Mouse (Mus musculus): ENCODE measurements at regions not wholly inside any gene's neighbourhood (a gene's known extent, or its start where the extent isn't known, plus 50 kb on each side); places are given as distances from the start of the nearest gene placed in this dataset.

DNA sequence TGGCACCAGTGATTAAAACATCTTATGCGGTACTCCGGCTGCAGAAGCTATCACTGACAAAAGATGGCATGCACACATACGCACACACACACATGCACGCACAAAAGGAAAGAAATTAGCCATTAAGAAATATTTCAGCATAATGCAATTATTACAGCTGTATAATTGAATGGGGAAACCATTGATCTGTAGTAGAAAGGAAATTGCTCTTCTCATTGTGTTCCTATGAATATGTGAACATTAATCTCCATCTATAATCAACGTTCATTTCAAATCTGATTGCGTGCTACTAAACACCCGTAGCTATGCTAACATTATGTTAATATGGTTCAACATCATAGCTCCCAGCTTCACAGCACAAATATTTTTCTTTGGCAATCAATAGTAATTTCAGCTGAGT is 347.2 kb downstream of the Gm826 start:
- ATAC-seq = no peak
- Histone ChIP-seq H3K4me2 (ENCODE audit: low read length) (no peak overlapping the region), H3K4me1 (ENCODE audit: control insufficient read depth, insufficient read depth, low read depth, low read length) (no peaks in the 10 kb centered on the region), H3K27me3 (replicated peaks; ENCODE audit: control insufficient read depth, insufficient read depth, low read length) (no peaks in the 10 kb centered on the region), H3K4me3 (ENCODE audit: low read length) (no peak overlapping the region), H3K9ac (ENCODE audit: low read depth, low read length) (no peak overlapping the region), H3K9me3 (ENCODE audit: control insufficient read depth, low read length) (no peaks in the 10 kb centered on the region), H3K27ac (ENCODE audit: low read depth, low read length) (no peak overlapping the region), H3K36me3 (ENCODE audit: control insufficient read depth, insufficient read depth, low read length) (no peaks in the 10 kb centered on the region)
- WGBS = 80% methylated on average over 7 of the region's 7 CpGs

DNA sequence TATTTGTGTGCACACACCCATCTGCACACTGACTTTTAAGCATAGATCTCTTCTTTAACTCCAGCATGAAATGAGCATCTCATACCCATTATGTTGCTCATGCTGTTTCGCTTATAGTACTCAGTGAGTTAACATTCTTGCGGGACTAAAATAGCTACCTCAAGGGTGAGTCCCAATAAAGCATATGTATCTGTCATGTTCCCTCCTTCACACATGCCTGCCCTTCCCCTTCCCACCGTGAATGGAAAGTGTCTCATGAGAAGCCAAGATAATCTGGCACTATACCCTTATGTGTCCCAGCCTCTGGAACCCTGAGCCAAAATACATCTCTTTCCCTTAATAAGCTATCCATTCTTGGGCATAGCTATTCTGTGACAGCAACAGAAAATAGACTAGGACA is 352.3 kb downstream of the Gm826 start:
- no peaks in the 10 kb centered on the region for H3K27me3 ChIP-seq (replicated peaks; ENCODE audit: control insufficient read depth, insufficient read depth, low read length)
- no peak overlapping the region for H3K4me3 ChIP-seq (ENCODE audit: low read length)
- 79% methylated on average over 3 of the region's 3 CpGs for WGBS
- no peaks in the 10 kb centered on the region for H3K4me1 ChIP-seq (ENCODE audit: control insufficient read depth, insufficient read depth, low read depth, low read length)
- H3K4me2 ChIP-seq (ENCODE audit: low read length) = no peak overlapping the region
- no peak for ATAC-seq
- H3K27ac ChIP-seq (ENCODE audit: low read depth, low read length) = no peak overlapping the region
- H3K9me3 ChIP-seq (ENCODE audit: control insufficient read depth, low read length) = no peaks in the 10 kb centered on the region
- H3K9ac ChIP-seq (ENCODE audit: low read depth, low read length) = no peak overlapping the region
- H3K36me3 ChIP-seq (ENCODE audit: control insufficient read depth, insufficient read depth, low read length) = no peaks in the 10 kb centered on the region

DNA sequence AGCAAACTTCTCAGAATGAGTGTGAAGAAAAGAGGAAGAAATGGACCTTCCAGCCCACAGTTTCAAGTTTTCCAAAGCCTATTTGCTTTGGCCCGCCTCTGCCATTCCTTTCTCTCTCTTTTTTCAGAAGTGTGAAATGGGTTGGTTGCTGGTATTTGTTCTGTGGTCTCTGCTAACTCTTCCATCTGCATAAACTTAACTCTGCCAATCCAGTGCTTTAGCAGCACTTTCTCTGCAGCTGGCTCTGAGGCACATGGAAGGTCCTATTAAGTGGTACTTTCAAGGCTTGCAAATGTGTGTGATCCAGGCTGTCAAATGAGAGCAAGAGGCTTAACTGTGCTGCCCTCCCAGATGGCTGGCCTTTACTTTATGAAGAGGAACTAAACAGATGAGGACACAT is 383.6 kb downstream of the Gm826 start:
- H3K36me3 ChIP-seq (ENCODE audit: control insufficient read depth, insufficient read depth, low read length) = no peaks in the 10 kb centered on the region
- no peak for ATAC-seq
- H3K27me3 ChIP-seq (replicated peaks; ENCODE audit: control insufficient read depth, insufficient read depth, low read length) = no peaks in the 10 kb centered on the region
- no peak overlapping the region for H3K4me3 ChIP-seq (ENCODE audit: low read length)
- 83% methylated on average over 1 of the region's 1 CpGs for WGBS
- H3K27ac ChIP-seq (ENCODE audit: low read depth, low read length) = no peak overlapping the region
- H3K9me3 ChIP-seq (ENCODE audit: control insufficient read depth, low read length) = no peaks in the 10 kb centered on the region
- no peak overlapping the region for H3K4me2 ChIP-seq (ENCODE audit: low read length)
- H3K9ac ChIP-seq (ENCODE audit: low read depth, low read length) = no peak overlapping the region
- no peaks in the 10 kb centered on the region for H3K4me1 ChIP-seq (ENCODE audit: control insufficient read depth, insufficient read depth, low read depth, low read length)

DNA sequence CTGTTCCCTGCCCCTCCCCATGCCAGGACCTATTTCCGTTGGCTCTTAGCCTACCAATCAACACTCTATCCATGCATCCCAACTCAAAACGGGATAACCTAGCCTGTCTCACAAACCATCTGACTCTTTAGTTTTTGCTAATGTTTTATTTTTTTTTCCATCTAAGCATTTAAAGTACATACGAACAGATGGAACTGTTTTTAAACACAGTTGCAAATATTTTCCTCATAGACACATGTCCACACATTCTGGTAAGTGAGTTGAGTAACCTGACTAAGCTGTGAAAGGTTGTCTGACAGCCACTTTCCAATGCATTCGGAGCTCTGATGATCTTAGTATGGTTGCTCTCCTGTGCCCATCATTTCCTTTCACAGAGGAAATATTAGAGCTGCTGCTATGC is 384.9 kb downstream of the Gm826 start:
- Histone ChIP-seq H3K27ac (ENCODE audit: low read depth, low read length) (no peak overlapping the region), H3K27me3 (replicated peaks; ENCODE audit: control insufficient read depth, insufficient read depth, low read length) (no peaks in the 10 kb centered on the region), H3K4me3 (ENCODE audit: low read length) (no peak overlapping the region), H3K9me3 (ENCODE audit: control insufficient read depth, low read length) (no peaks in the 10 kb centered on the region), H3K4me2 (ENCODE audit: low read length) (no peak overlapping the region), H3K36me3 (ENCODE audit: control insufficient read depth, insufficient read depth, low read length) (no peaks in the 10 kb centered on the region), H3K4me1 (ENCODE audit: control insufficient read depth, insufficient read depth, low read depth, low read length) (no peaks in the 10 kb centered on the region), H3K9ac (ENCODE audit: low read depth, low read length) (no peak overlapping the region)
- 88% methylated on average over 4 of the region's 4 CpGs for WGBS
- ATAC-seq = no peak

DNA sequence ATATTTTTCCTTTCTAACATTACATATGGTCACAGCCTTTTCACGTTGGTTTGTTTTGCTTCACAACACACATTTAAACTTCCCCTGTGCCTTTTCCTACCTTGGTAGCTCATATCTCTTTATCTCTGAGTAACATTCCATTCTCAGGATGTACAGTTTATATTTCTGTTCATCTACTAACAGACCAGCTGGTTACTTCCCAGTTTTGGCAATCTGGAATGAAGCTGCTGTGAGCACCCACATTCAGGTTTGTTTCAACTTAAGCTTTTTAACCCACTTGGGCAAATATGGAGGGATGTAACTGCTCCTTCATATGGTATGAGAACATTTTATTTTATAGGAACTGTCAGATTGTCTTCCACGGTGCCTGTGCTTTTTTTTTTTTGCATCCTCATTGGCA is 403.2 kb downstream of the Gm826 start:
- Histone ChIP-seq H3K4me3 (ENCODE audit: low read length) (no peak overlapping the region), H3K36me3 (ENCODE audit: control insufficient read depth, insufficient read depth, low read length) (no peaks in the 10 kb centered on the region), H3K9me3 (ENCODE audit: control insufficient read depth, low read length) (no peaks in the 10 kb centered on the region), H3K27ac (ENCODE audit: low read depth, low read length) (no peak overlapping the region), H3K27me3 (replicated peaks; ENCODE audit: control insufficient read depth, insufficient read depth, low read length) (no peaks in the 10 kb centered on the region), H3K4me1 (ENCODE audit: control insufficient read depth, insufficient read depth, low read depth, low read length) (no peaks in the 10 kb centered on the region), H3K4me2 (ENCODE audit: low read length) (no peak overlapping the region), H3K9ac (ENCODE audit: low read depth, low read length) (no peak overlapping the region)
- ATAC-seq = no peak
- 85% methylated on average over 2 of the region's 2 CpGs for WGBS

DNA sequence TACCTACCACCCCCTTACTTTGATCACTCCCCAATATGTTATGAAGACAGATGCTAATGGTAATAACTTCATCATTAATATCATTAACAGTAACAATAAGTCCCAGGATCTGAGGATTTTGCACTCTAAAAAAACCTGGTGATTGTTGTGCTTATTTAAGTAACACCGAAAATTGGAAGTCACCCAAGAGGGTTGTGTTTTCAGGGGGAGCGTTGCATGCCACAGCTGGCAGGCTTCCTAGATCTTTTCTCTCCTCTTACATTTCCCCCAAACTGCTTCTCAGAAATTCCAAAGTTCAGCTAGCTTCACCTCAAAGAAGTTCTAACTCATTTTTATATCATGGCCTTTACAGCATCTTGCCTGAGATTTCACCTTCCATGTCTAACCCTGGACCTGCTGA is 444.3 kb downstream of the Gm826 start:
- Histone ChIP-seq H3K9ac (ENCODE audit: low read depth, low read length) (no peak overlapping the region), H3K4me3 (ENCODE audit: low read length) (no peak overlapping the region), H3K9me3 (ENCODE audit: control insufficient read depth, low read length) (no peaks in the 10 kb centered on the region), H3K27me3 (replicated peaks; ENCODE audit: control insufficient read depth, insufficient read depth, low read length) (no peaks in the 10 kb centered on the region), H3K4me1 (ENCODE audit: control insufficient read depth, insufficient read depth, low read depth, low read length) (no peaks in the 10 kb centered on the region), H3K4me2 (ENCODE audit: low read length) (no peak overlapping the region), H3K36me3 (ENCODE audit: control insufficient read depth, insufficient read depth, low read length) (no peaks in the 10 kb centered on the region), H3K27ac (ENCODE audit: low read depth, low read length) (no peak overlapping the region)
- no peak for ATAC-seq
- 70% methylated on average over 2 of the region's 2 CpGs for WGBS

DNA sequence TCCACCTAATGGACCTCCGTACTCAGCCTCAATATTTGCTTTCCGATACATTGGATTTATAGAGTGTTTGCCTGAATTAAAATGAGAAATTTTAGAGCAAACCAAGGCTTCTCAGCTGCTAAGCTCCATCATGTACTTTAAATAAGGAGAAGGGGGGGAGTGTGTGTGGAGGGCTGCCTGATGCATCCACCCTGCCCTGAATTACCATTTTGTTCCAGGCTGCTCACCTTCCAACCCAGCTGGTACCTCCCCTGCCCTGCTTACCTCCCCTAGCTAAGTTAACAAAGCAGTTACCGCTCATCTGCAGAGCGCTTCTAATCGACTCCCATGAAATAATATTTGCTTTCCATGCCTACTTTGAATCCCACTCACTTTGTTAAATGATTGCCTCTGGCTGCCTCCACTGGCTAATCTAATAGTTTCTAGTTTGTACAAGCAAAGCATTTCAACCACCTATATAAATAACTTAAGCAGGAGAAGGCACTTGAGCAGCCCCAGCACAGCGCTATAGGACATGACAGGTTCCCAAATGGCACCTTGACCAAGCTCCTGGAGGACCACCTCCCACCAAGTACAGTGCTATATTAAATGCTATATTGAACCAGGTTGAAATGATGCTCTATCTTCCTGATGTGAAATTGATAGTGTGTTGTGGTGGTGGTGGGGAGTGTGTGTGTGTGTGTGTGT is 449.0 kb downstream of the Gm826 start:
- Histone ChIP-seq H3K36me3 (ENCODE audit: control insufficient read depth, insufficient read depth, low read length) (no peaks in the 10 kb centered on the region), H3K9ac (ENCODE audit: low read depth, low read length) (no peak overlapping the region), H3K4me2 (ENCODE audit: low read length) (no peak overlapping the region), H3K9me3 (ENCODE audit: control insufficient read depth, low read length) (no peaks in the 10 kb centered on the region), H3K27ac (ENCODE audit: low read depth, low read length) (no peak overlapping the region), H3K4me1 (ENCODE audit: control insufficient read depth, insufficient read depth, low read depth, low read length) (no peaks in the 10 kb centered on the region), H3K4me3 (ENCODE audit: low read length) (no peak overlapping the region), H3K27me3 (replicated peaks; ENCODE audit: control insufficient read depth, insufficient read depth, low read length) (no peaks in the 10 kb centered on the region)
- 82% methylated on average over 6 of the region's 6 CpGs for WGBS
- no peak for ATAC-seq

DNA sequence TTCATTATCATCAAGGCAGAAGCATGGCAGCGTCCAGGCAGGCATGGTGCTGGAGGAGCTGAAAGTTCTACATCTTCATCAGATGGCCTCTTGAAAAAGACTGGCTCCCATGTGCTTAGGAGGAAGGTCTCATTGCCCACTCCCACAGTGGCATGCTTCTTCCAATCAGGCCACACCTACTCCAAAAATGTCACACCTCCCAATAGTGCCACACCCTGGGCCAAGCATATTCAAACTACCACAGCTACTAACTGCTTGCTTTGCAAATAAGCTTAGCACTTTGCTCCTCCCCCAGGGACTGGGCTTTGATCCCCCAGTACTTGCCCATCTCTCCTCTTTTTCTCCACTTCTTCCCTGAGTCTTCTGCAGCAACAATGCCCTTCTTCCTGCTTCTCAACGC is 467.0 kb downstream of the Gm826 start:
- H3K4me1 ChIP-seq (ENCODE audit: control insufficient read depth, insufficient read depth, low read depth, low read length) = no peaks in the 10 kb centered on the region
- no peak overlapping the region for H3K4me2 ChIP-seq (ENCODE audit: low read length)
- no peaks in the 10 kb centered on the region for H3K9me3 ChIP-seq (ENCODE audit: control insufficient read depth, low read length)
- H3K36me3 ChIP-seq (ENCODE audit: control insufficient read depth, insufficient read depth, low read length) = no peaks in the 10 kb centered on the region
- no peak overlapping the region for H3K4me3 ChIP-seq (ENCODE audit: low read length)
- ATAC-seq = no peak
- WGBS = 62% methylated on average over 2 of the region's 2 CpGs
- H3K27me3 ChIP-seq (replicated peaks; ENCODE audit: control insufficient read depth, insufficient read depth, low read length) = no peaks in the 10 kb centered on the region
- H3K27ac ChIP-seq (ENCODE audit: low read depth, low read length) = no peak overlapping the region
- H3K9ac ChIP-seq (ENCODE audit: low read depth, low read length) = no peak overlapping the region

DNA sequence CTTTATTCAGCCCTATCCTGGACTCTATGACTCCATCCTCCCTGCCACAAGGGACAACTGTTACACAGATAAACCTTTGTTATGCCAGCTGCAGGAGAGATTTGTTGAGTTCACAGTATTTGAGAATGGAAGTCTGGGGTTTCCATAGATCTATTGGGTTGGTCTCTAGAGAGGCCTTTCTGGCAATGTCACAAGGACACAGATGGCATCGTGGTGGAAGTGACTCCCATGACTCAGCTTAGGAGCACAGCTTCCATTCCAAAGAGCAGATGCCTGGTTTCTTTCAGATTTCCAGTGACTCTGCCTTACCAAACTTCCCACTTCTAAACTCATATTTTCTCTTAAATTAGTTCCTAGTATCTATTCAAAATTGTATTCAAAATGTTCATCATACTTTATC is 467.6 kb downstream of the Gm826 start:
- no peak overlapping the region for H3K4me3 ChIP-seq (ENCODE audit: low read length)
- H3K9me3 ChIP-seq (ENCODE audit: control insufficient read depth, low read length) = no peaks in the 10 kb centered on the region
- no peaks in the 10 kb centered on the region for H3K4me1 ChIP-seq (ENCODE audit: control insufficient read depth, insufficient read depth, low read depth, low read length)
- no peaks in the 10 kb centered on the region for H3K27me3 ChIP-seq (replicated peaks; ENCODE audit: control insufficient read depth, insufficient read depth, low read length)
- ATAC-seq = no peak
- H3K4me2 ChIP-seq (ENCODE audit: low read length) = no peak overlapping the region
- H3K9ac ChIP-seq (ENCODE audit: low read depth, low read length) = no peak overlapping the region
- H3K36me3 ChIP-seq (ENCODE audit: control insufficient read depth, insufficient read depth, low read length) = no peaks in the 10 kb centered on the region
- WGBS = 88% methylated on average over 1 of the region's 1 CpGs
- no peak overlapping the region for H3K27ac ChIP-seq (ENCODE audit: low read depth, low read length)

DNA sequence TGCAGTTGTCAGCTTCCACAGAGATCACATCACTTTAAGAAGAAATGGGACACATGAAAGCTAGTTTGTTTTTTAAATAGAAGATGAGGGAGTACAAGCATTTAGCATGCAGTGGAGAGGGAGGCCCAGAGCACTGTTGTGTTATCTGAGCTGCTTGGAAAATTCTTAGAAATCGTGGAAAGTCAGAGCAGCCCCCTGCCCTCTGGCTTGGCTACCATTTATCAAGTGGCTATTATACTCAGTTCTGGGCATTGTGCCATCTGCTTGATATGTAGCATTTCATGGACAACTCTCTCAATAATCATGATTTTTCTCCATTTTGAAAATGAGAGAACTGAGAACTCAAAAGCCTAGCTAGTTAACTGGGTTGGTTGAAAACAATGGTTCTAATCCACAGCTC is 470.8 kb downstream of the Gm826 start:
- H3K4me1 ChIP-seq (ENCODE audit: control insufficient read depth, insufficient read depth, low read depth, low read length) = no peaks in the 10 kb centered on the region
- WGBS = 42% methylated on average over 1 of the region's 1 CpGs
- H3K27ac ChIP-seq (ENCODE audit: low read depth, low read length) = no peak overlapping the region
- H3K9ac ChIP-seq (ENCODE audit: low read depth, low read length) = no peak overlapping the region
- no peak overlapping the region for H3K4me2 ChIP-seq (ENCODE audit: low read length)
- no peaks in the 10 kb centered on the region for H3K36me3 ChIP-seq (ENCODE audit: control insufficient read depth, insufficient read depth, low read length)
- no peaks in the 10 kb centered on the region for H3K9me3 ChIP-seq (ENCODE audit: control insufficient read depth, low read length)
- H3K27me3 ChIP-seq (replicated peaks; ENCODE audit: control insufficient read depth, insufficient read depth, low read length) = no peaks in the 10 kb centered on the region
- no peak overlapping the region for H3K4me3 ChIP-seq (ENCODE audit: low read length)
- ATAC-seq = no peak

Measured in hindbrain, embryonic 16.5 days (tissue).